Mouse (Mus musculus): Measurements from ENCODE around the gene Pdlim5. TPM values are rescaled to one million over a fixed set of nuclear protein-coding genes. Genes with fewer than 3 reads are reported as not detected.

Pdlim5 gene
- total RNA-seq, 2 experiments from 2014 or later, result 21.3 to 23.4 TPM

- no peak for TF ChIP-seq CTCF (IDR thresholded peaks at IDR 0.05)
- Histone ChIP-seq H3K4me3 (no peak overlapping the region), H3K27ac (no peak overlapping the region)
- intact Hi-C loops (cut with DNase I), result no loop called here
- DNase-seq (ENCODE audit: extremely low spot score in 1 of 2, low spot score in 2 of 2), result no peak
Observed at GRCm38 (mm10) chr3:142239298-142239697, 156.2 kb downstream of the Pdlim5 start.

GRCm38 (mm10) chr3:142238260-142239046 is 157.0 kb downstream of the Pdlim5 start:
- H3K27ac ChIP-seq, result no peak overlapping the region
- no peak for TF ChIP-seq CTCF (IDR thresholded peaks at IDR 0.05)
- H3K4me3 ChIP-seq, result no peak overlapping the region
- intact Hi-C loops (cut with DNase I), result no loop called here
- no peak for DNase-seq (ENCODE audit: extremely low spot score in 1 of 2, low spot score in 2 of 2)

- Histone ChIP-seq H3K4me3 (no peak overlapping the region), H3K27ac (no peak overlapping the region)
- DNase-seq (ENCODE audit: extremely low spot score in 1 of 2, low spot score in 2 of 2), result no peak
- intact Hi-C loops (cut with DNase I), result no loop called here
- no peak for TF ChIP-seq CTCF (IDR thresholded peaks at IDR 0.05)
Observed at GRCm38 (mm10) chr3:142237621-142238020, 157.9 kb downstream of the Pdlim5 start.

- no peak for TF ChIP-seq CTCF (IDR thresholded peaks at IDR 0.05)
- intact Hi-C loops (cut with DNase I), result no loop called here
- no peak for DNase-seq (ENCODE audit: extremely low spot score in 1 of 2, low spot score in 2 of 2)
- H3K27ac ChIP-seq, result no peak overlapping the region
- H3K4me3 ChIP-seq, result no peak overlapping the region
Observed at GRCm38 (mm10) chr3:142233606-142234465, 161.7 kb downstream of the Pdlim5 start.

GRCm38 (mm10) chr3:142228665-142229064 is 166.8 kb downstream of the Pdlim5 start:
- intact Hi-C loops (cut with DNase I), result no loop called here
- Histone ChIP-seq H3K4me3 (no peak overlapping the region), H3K27ac (no peak overlapping the region)
- TF ChIP-seq CTCF (IDR thresholded peaks at IDR 0.05), result no peak
- DNase-seq (ENCODE audit: extremely low spot score in 1 of 2, low spot score in 2 of 2), result no peak

GRCm38 (mm10) chr3:142222471-142223103 is 172.9 kb downstream of the Pdlim5 start:
- H3K4me3 ChIP-seq, result no peak overlapping the region
- no peak overlapping the region for H3K27ac ChIP-seq
- DNase-seq (ENCODE audit: extremely low spot score in 1 of 2, low spot score in 2 of 2), result no peak
- intact Hi-C loops (cut with DNase I), result no loop called here
- TF ChIP-seq CTCF (IDR thresholded peaks at IDR 0.05), result no peak

- Histone ChIP-seq H3K4me3 (no peak overlapping the region), H3K27ac (no peak overlapping the region)
- TF ChIP-seq CTCF (IDR thresholded peaks at IDR 0.05), result no peak
- intact Hi-C loops (cut with DNase I), result no loop called here
- DNase-seq (ENCODE audit: extremely low spot score in 1 of 2, low spot score in 2 of 2), result no peak
Observed at GRCm38 (mm10) chr3:142219910-142220309, 175.6 kb downstream of the Pdlim5 start.

GRCm38 (mm10) chr3:142212821-142213220 is 182.7 kb downstream of the Pdlim5 start:
- no peak for TF ChIP-seq CTCF (IDR thresholded peaks at IDR 0.05)
- H3K27ac ChIP-seq, result no peak overlapping the region
- DNase-seq (ENCODE audit: extremely low spot score in 1 of 2, low spot score in 2 of 2), result no peak
- no peak overlapping the region for H3K4me3 ChIP-seq
- intact Hi-C loops (cut with DNase I), result no loop called here

- no peak for TF ChIP-seq CTCF (IDR thresholded peaks at IDR 0.05)
- intact Hi-C loops (cut with DNase I), result no loop called here
- Histone ChIP-seq H3K27ac (no peak overlapping the region), H3K4me3 (no peak overlapping the region)
- no peak for DNase-seq (ENCODE audit: extremely low spot score in 1 of 2, low spot score in 2 of 2)
Observed at GRCm38 (mm10) chr3:142212186-142212585, 183.3 kb downstream of the Pdlim5 start.

- DNase-seq (ENCODE audit: extremely low spot score in 1 of 2, low spot score in 2 of 2), result no peak
- Histone ChIP-seq H3K27ac (no peak overlapping the region), H3K4me3 (no peak overlapping the region)
- intact Hi-C loops (cut with DNase I), result no loop called here
- no peak for TF ChIP-seq CTCF (IDR thresholded peaks at IDR 0.05)
Observed at GRCm38 (mm10) chr3:142209981-142210380, 185.5 kb downstream of the Pdlim5 start.

GRCm38 (mm10) chr3:142209057-142209456 is 186.4 kb downstream of the Pdlim5 start:
- no peak overlapping the region for H3K27ac ChIP-seq
- DNase-seq (ENCODE audit: extremely low spot score in 1 of 2, low spot score in 2 of 2), result no peak
- intact Hi-C loops (cut with DNase I), result no loop called here
- H3K4me3 ChIP-seq, result no peak overlapping the region
- TF ChIP-seq CTCF (IDR thresholded peaks at IDR 0.05), result no peak

- intact Hi-C loops (cut with DNase I), result no loop called here
- no peak overlapping the region for H3K27ac ChIP-seq
- H3K4me3 ChIP-seq, result no peak overlapping the region
- DNase-seq (ENCODE audit: extremely low spot score in 1 of 2, low spot score in 2 of 2), result no peak
- TF ChIP-seq CTCF (IDR thresholded peaks at IDR 0.05), result no peak
Observed at GRCm38 (mm10) chr3:142207488-142207887, 188.0 kb downstream of the Pdlim5 start.

Measured in left cerebral cortex, adult 2 months (tissue).